Mouse (Mus musculus) gonadal fat pad, adult 2 months (tissue): ENCODE measurements around the gene Syncrip. TPM values are rescaled to one million over a fixed set of nuclear protein-coding genes. Genes with fewer than 3 reads are reported as not detected.
A peak's percentile ranks its signal among the peaks of the same experiment; 100 is the strongest.

Experiments
- DNase-seq: peaks from one replicate; pipeline ENCODE4 v3.0.0-alpha.2; 2012; ENCODE audit warnings: low read depth
- polyA plus RNA-seq: library from polyadenylated mRNA; depleted of rRNA; stranded (reverse); fragments of >200 nt; gene quantifications from 2 replicates; pipeline ENCODE4 v1.2.3, GENCODE M21; 2012; rRNA removed

Gene Syncrip
- polyA plus RNA-seq = 4.0 and 9.3 TPM in 2 replicates

DNA sequence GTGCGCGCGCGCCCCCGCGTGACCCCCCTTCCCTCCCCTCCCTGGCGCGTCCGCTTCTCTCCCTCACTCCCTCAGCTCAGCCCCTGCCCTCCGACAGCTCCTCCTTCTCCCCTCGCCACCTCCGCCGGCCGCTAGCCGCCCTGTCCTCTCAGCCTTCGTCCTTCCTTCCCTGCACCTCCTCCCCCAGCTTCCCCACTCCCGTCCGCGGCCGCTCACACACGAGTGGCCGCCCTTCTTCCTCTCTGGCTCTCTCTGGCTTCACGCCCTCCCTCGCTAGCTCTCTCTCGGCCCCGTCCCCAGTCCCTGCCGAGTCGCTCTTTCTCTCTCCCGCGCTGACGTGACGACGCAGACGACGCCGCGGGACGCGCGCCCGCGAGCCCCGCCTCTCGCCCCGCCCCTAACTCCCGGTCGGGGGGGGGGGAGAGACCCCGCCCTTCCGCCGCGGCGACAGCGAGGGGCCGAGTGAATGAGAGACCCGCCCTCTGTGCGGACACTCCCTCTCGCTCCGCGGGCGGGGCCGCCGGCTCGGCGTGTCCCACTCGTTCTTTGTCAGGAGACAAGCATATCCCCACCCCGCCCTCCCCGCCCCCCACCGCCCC lies at the start of gene Syncrip:
Gene Syncrip, minus strand, starts transcription at position 345 of the 599 bp plus-strand sequence.
- DNase-seq = peak; percentile 27

DNA sequence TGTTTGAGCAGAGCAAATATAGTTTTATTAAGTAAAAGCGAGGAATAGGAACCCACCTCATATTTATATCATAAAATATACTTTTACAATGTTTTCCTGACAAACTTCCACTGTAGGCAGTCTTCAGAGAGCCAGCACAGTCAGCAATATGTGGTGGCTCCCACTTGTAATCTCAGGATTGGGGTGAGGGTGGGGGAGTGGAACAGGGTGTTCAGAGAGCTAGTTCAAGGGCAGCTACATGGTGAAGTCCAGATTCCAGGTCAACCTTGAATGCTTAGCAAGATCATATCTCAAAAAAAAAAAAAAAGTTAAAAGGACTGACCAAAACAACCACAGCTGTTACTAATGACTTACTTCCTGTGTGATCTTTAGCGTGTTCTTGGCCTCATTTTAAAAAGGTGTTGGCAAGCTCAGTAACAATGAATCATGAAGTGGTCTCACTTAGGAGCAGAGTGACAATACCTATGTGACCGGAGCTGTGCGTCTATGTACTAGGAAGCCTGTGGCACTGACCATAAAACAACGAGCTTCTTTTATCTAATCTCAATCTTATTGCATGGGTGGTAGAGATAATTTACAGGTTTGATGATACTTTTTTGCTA lies 47.7 kb upstream of the Syncrip start:
- no peak for DNase-seq

DNA sequence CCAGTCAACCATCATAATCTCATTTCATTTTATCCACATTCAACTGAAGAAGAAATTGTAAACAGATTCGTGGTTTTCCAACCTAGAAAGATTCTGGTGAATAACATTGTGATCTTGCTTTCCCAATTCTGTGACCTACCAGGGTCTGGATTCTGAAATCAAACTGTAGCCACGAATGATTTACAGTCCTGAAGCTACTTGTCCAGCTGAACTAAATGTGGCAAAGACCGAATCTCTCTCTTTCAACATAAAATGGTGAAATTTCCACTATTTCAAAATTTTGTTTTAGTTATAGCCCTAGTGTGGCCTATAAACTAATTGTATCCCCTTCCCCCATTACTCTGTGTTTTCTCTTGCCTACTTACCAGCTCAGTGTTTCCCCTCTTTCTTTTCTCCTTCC lies 47.2 kb upstream of the Syncrip start:
- no peak for DNase-seq

DNA sequence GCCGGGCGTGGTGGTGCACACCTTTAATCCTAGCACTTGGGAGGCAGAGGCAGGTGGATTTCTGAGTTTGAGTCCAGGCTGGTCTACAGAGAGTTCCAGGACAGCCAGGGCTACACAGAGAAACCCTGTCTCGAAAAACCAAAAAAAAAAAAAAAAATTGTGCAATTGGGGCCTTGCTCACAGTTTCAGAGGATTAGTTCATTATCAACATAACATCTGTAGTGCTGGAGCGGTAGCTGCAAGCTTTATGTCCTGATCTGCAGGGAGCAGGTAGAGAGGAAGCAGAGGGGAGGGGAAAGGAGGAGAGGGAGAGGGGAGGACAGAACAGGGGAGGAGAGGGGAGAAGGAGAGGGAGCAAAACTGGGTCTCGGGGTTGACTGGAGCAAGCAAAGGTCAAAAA lies 46.4 kb upstream of the Syncrip start:
- no peak for DNase-seq

DNA sequence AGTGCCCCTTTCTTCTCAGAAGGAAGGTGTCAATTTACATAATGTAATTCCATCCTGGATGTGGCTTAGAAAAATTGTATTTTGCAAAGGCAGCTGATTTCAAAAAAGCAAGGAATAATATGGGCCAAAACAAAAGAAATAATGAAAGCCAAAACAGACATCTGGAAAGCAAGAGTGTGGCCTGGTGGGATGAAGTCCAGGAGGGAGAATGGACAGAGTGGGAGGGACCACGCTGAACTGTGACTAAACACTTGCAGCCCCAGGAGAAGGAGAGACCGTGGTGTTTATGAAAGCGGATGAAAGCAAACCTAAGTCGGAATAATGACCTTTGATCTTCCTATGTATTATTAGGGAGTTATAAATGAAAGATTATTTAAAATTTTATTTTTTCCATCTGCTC lies 45.6 kb upstream of the Syncrip start:
- no peak for DNase-seq

DNA sequence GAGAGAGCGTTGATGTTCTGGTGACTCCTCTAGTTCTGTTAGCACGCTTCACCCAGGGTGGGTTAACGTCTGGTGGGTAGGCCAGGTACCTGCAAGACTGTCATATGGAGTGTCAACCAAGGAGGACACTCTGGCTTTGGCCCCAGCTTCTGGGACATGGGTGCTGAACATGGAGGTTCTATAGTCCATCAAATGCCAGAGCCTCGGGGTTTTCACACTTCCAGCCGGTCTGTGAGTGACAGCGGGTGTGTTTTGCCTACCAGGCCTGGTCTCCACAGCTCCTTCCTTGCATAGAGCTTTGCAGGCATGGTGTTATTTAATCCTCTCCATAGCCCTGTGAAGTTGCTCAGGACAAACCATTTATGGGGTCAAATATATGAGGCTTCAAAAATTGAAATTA lies 43.0 kb upstream of the Syncrip start:
- no peak for DNase-seq

DNA sequence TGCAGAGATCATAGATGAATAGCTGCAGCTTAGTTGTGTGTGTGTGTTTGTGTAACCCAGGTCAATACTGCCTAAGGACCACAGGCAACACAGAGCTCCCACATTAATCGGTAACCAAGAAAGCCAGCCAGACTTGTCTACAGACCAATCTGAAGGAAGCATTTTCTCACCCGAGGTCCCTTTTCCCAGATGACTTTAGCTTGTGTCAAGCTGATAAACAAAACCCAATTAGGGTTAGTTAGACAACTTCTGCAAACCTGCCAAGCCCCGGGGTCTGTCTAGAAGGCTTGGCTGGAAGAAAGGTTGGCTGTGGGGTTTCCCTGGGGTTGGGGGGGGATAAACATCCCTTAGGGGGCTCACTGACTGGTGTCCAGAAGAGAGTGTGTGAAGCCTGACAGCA lies 42.4 kb upstream of the Syncrip start:
- no peak for DNase-seq

DNA sequence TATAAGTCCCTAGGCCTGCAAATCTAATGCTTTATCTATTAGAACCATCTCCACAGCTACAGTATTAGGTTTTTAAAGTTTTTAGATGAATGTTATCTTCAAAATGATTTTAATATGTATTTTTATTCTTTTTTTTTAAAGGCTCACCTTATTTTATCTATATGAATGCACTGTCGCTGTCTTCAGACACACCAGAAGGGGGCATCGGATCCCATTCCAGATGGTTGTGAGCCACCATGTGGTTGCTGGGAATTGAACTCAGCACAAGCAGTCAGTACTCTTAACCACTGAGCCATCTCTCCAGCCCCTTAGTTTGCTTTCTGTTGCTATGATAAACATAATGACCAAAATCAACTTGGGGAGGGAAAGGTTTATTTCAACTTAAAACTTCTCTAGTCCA lies 42.0 kb upstream of the Syncrip start:
- DNase-seq = no peak

DNA sequence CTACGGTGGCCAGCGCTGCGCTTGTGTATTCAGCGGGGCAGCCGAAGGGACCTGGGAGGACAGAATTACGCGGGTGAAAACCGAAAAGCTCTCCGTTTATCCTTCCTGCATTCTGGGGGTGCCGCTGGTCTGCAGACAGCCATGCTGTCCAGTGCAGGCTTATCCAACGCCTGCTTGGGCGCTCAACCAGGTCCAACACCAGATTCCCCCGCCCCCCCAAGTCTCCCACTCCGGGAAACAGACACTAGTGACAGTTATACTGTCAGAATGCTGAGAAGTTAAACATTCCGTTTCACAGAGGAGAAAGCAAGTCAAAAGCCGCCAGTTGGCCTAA lies 40.9 kb upstream of the Syncrip start:
- DNase-seq = no peak

DNA sequence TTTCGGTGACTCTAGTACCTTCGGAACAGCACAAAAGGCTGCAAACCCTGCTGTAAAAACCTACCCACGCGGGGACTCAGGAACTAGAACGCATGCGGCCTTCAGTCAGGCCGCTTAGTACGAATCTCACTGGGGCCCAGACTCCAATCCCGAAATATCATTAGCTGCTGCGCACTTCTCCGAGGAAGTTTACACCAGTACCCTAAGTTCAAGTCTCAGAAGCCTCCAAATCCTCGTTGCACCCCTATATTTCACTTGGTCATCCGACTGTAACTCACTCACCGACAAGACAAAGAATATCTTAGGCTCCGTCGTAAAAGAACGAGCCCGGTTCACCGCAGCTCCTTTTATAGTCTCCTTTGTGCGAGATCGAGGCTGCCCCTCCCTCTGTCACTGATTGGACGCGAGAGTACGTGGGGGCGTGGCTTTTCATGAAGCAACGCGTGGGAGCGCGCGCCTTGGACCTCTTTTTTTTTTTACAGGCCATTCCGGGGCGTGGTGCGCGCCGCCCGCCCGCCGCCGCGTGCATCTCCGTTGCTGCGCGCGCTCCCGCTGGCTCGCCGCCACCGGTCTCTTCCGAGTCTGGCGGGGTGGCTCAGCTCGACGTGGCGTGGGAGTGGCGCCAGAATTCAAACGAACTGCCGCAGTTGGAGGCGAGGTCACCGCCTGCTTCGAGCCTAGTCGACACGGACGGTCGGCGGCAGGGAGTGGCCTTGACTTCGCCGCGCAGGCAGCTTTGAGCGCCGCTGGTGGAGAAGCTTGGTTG lies 40.4 kb upstream of the Syncrip start:
- DNase-seq = peak; percentile 69

DNA sequence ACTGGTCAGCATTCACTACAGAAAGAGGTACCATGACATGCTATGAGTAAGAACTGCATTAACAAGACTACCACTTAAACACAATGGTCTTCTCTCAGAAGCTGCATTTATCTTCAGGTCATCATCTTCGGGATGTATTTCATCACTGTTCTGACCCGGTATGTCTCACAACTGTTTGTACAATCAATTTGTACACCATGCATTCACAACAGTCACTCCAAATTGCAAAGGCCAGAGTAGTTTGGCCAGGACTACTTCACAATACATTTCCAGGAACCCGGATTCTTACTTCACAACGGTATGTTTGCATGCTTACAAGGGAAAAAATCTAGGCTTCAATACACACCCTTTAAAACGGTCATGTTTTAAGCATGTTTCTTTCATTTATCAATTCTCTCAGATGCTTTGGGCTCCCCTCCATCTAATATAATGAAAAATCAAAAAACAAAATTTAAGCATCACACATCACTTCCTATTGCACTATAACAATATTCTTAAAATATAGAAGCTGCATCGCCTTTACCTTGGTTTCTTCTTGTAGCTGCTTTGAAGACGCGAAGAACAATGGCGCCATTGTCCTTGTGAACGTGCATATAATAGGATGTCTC lies 39.7 kb upstream of the Syncrip start:
- DNase-seq = no peak

DNA sequence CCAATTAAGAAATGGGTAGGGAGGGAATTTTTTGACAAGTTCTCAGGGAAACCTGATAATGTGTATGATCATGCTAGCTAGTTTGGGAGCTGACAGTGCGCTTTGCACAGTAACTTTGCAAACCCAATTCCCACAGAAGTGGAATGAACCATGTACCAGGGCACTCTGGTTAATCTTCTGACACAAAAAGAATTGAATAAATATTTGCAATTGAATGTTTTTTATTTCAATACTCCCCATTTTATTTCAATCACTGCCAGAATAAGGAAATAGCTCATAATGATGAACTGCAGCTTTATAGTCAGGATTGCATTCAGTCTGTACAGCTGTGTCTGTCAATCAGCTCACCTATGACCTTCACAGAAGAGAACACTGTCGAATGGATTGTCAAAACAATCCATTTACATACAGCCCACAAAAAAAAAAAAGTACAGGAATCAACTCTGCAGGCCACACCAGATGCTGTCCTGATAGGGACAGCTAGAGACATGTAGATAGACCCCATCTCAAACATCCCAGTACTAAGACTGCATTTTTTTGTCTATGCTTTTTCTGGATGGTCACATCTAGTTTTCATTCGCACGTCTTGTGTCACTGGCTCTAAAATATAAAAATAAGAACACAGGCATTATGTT lies 38.6 kb upstream of the Syncrip start:
- DNase-seq = no peak

DNA sequence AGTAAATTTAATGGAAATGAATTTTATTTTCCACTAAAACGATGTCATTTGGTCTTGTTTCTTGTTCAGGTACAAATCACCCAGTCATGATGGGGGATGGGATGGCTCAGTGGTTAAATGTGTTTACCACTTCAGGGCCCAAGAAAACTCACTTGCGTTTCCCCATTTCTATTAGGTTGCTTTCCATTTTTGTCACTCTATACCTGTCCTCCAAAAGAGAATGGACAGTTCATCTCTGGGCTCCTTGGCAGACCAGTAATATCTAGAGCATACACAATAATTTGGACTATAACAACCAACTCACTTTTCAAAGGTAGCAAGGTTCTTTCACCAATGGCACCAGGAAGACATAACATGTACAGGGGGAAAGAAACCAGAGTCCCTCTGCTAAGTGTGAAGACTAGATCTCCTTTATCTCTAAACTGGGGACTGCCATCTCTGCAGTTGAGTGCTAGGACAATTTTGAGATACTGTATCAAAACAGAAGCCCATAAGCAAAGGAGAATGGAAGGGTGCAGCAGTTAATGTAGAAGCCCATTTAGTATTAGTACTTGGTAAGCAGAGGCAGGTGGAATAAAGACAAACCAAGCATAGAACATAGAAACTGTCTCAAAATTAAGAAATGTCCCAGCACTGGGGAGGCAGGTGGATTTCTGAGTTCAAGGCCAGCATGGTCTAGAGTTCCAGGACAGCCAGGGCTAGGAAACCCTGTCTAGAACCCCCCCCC lies 37.9 kb upstream of the Syncrip start:
- no peak for DNase-seq

DNA sequence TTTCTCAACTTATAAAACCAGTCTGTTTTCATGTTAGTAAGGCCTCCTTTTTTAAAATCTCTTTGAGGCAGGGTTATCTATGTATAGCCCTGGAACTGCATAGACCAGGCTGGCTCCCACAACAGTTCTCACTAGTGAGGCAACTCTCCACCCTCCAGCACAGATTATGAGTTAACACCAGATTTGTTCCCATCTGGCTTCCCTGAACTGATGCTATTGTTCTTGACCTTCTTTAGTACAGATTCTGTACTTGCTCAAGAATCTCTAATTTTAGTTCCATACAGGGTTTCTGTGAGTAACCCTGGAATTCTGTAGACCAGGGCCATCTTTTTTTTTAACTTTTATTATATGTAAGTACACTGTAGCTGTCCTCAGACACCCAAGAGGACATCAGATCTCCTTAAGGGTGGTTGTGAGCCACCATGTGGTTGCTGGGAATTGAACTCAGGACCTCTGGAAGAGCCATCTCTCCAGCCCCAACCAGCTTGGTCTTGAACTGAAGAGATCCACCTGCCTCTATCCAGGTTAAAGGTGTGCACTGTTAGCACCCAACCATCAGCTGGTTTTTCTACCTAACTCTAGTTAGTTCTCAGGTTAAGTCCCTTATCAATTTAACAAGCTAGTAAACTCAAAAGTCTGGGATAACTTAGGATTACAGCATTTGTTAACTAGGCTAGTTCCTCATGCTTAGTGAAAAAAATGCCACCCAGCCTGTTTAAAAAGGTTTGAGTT lies 37.2 kb upstream of the Syncrip start:
- no peak for DNase-seq

DNA sequence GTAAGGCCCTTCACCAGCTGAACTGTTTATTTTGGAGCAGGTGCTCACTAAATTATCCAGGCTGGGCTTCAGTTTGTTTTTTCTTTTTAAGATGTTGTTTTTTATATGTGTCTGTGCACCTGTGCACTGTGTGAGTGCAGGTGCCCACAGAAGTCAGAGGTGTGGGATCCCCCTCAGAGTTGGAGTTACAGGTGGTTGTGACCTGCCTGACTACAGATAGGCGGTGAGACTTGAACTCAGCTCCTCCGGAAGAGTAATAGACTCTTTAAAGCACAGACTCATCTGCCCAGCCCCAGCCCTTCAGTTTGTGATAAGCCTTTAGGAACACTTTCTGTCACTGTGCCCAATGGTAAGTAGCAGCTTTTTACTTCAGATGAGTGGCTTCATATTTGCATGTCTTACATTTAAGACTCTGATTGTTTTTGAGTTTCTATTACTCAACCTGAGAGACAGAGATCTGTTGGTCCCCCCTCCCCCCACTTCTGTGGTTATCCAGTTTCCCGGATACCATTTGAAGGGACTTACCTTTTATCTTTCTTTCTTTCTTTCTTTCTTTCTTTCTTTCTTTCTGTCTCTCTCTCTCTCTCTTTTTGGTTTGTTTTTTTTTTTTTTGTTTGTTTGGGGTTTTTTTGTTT lies 34.1 kb upstream of the Syncrip start:
- no peak for DNase-seq

DNA sequence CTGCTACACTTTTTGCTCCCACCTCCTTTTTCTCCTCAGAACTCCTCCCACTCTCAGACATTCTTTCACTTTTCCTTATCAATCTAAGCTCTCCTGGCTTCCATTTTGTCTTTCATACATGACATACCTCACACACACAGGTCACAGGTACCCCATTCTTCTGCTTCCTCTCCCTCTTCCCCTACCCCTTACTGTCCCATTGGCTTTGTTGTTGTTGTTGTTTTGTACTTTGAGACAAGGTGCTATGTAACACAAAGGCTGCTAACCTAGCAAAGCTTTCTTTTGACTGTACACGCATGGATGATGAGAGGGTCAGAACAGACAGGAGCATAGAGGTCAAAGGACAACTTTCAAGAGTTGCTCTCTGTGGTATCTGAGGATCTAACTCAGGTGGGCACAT lies 33.2 kb upstream of the Syncrip start:
- DNase-seq = no peak

DNA sequence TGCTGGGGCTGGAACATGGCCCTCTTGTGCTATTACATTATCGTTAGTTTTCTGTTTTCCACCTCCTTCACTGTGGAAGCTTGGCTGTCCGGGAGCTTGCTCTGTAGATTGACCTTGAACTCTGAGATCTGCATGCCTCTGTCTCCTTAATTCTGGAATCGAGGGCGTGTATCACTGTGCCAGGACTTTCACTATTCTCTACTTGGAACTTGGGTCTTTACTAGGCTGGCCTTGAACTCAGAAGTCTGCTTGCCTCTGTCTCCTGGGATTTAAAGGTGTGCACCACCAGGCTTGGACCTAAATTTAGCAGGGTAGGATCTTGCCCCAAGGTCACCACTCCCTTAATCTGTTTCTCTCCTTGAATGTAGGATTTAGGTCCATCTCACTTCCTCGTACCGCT lies 19.5 kb upstream of the Syncrip start:
- DNase-seq = no peak

DNA sequence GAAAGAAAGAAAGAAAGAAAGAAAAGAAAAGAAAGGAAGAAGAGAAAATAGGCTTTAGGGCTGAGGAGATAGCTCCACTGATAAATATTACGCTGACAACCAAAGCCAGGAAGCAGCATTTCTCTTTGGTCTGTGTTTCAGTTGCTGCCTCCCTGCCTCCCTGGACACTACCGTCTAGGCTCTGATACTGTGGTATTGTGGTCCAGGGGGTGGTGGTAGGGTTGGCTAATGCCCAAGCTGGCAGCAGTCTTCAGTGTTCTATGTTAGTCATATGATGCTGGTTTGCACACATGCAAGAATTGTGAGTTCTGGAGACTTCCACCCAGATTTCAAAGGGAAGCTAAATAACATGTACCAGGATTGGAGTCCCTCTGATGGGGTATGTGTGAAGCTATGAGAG lies 17.7 kb upstream of the Syncrip start:
- no peak for DNase-seq

DNA sequence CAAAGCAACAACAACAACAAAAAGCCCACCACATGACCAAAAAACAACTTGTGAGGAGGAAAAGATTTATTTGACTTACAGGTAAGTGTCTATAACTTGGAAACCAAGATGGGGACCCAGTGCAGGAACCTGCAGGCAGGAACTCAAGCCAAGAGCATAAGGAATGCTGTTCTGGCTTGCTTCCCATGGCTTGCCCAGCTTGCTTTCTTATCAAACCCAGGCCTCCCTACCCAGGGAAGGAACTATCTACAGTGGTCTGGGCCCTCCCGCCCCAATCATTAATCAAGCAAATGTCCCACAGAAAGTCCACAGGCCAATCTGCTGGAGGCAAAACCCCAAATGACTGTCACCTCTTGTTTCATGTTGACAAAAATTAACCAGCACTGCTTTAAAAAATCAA lies 10.1 kb upstream of the Syncrip start:
- DNase-seq = no peak

DNA sequence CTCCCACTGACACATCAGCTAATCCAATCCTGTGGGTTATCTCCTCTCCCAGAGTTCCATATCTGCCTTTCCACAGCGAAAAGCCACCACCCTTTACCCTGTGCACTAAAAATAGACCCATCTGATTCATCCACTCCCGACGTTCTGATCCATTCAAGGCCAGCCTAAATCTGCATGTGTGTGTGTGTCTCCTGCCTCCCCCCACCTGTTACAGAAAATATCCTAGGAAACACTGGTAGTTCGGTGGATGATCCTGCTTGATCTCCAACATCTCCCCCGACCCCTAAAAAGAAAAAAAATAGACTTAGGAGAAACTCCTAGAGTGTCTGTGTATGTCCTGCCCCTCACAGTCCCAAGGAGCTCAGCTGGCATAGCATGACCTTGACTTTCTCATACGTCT lies 2.2 kb upstream of the Syncrip start:
- DNase-seq = no peak
